Mouse (Mus musculus) embryonic facial prominence, embryonic 10.5 days (tissue): ENCODE results near the gene Slc38a6. TPM values are rescaled to one million over a fixed set of nuclear protein-coding genes. Genes with fewer than 3 reads are reported as not detected.
A peak's percentile ranks its signal among the peaks of the same experiment; 100 is the strongest.

Source experiments
- DNase-seq: peaks from one replicate; pipeline ENCODE4 v3.0.0-alpha.2; 2017; ENCODE audit warnings: low spot score
- H3K27ac ChIP-seq: fragments of 300-500 bp; sonication (generic); replicated peaks from 2 replicates; pipeline ENCODE4 v1.5.1; 2016; ENCODE audit warnings: mild to moderate bottlenecking
- H3K27me3 ChIP-seq: fragments of 300-500 bp; sonication (generic); replicated peaks from 2 replicates; pipeline ENCODE4 v1.6.1; 2016; ENCODE audit warnings: low read depth, mild to moderate bottlenecking; ENCODE audit not compliant: poor library complexity, severe bottlenecking
- H3K36me3 ChIP-seq: fragments of 300-500 bp; sonication (generic); replicated peaks from 2 replicates; pipeline ENCODE4 v1.6.1; 2016; ENCODE audit warnings: mild to moderate bottlenecking, moderate library complexity
- H3K4me1 ChIP-seq: fragments of 300-500 bp; sonication (generic); 2 replicates; pipeline ENCODE4 v1.6.1; 2016
- H3K4me3 ChIP-seq: fragments of 300-500 bp; sonication (generic); 2 replicates; pipeline ENCODE4 v1.5.1; 2016; ENCODE audit warnings: mild to moderate bottlenecking, moderate library complexity
- H3K9me3 ChIP-seq: fragments of 300-500 bp; sonication (generic); 2 replicates; pipeline ENCODE4 v1.6.1; 2016; ENCODE audit warnings: mild to moderate bottlenecking
- WGBS: fragments of 180-500 bp; shearing (Covaris S2); methylation state at CpG from one replicate; pipeline ENCODE4 v1.1.7; 2016; 5-methylcytosine and 5-hydroxymethylcytosine counted together
- polyA plus RNA-seq: library from polyadenylated mRNA; unstranded; fragments of >200 nt; fragmentation: Nextera tagmentation; extraction: Ambion mirVana; gene quantifications from 2 replicates; pipeline ENCODE4 v1.2.1, GENCODE M21; 2016

The Slc38a6 gene
- polyA plus RNA-seq, 1 experiment from 2014 or later = 10.0 TPM

DNA sequence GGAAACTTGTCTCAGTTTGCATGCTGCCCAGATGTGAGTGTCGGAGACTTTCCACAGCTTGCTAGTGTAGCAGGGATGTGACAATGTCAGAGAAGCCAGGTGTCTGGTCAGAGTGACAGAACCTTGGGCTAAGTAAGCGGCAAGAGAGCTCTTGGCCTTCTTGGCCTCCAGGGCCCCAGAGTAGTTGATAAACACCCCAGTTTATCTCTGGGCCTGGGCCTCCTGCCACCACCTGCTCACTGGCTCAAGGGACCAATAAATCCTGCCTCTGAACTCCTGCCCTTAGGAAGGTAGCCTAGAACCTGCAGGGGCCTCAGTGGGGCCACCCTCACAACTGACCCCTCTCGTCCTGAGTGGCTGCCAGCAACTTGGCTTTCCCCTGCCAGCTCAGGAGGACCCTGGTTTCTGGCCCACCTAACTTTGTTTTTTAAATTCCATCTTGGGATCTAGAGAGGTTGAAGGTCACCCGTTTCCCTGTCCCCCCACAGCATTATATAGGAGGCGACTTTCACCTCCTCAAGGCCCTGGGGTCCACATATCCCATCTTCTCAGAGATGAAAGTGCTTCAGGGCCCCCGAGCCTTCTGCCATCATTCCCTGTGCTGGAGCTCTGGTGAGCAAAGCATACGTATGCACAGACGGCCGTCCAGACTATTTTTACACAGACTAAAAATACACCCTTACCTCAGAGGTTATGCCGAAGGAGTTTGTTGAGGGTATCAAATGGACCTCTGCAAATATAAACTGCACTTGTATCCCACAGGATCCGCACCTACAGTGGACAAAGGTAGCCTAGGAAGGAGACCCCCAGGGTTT is 116.5 kb downstream of the Slc38a6 start:
- peaks cover 48% of the 10 kb centered on the region for H3K4me1 ChIP-seq
- H3K36me3 ChIP-seq = no peaks in the 10 kb centered on the region
- no peaks in the 10 kb centered on the region for H3K9me3 ChIP-seq
- H3K27me3 ChIP-seq = no peaks in the 10 kb centered on the region
- H3K4me3 ChIP-seq = no peak overlapping the region
- 88% methylated on average over 11 of the region's 11 CpGs for WGBS
- no peak for DNase-seq
- H3K27ac ChIP-seq = peak overlapping the region; percentile 40; the same call in 1 of the 2 replicates

Other genes starting within 250 kb of the Slc38a6 start
- gene Six1, start 232.9 kb upstream of the Slc38a6 start, polyA plus RNA-seq = 38.4 and 45.4 TPM in 2 replicates
- gene Six4, start 173.3 kb upstream of the Slc38a6 start, polyA plus RNA-seq = 16.1 and 16.4 TPM in 2 replicates
- gene Mnat1, start 163.1 kb upstream of the Slc38a6 start, polyA plus RNA-seq = 40.7 and 40.8 TPM in 2 replicates
- 19.8 and 21.0 TPM in 2 replicates for gene Trmt5, start 69 bp upstream of the Slc38a6 start, polyA plus RNA-seq